Mouse (Mus musculus) brain, adult 2 months (tissue): ENCODE results near the gene Hyal6.

Experiments
- DNase-seq: peaks from one replicate; pipeline ENCODE4 v3.0.0; 2011; ENCODE audit warnings: low read depth, low spot score

The Hyal6 gene

GRCm38 (mm10) chr6:24732945-24733344, at the start of gene Hyal6:
Hyal6 (plus strand) TSS chr6:24733245.
- no peak for DNase-seq

- DNase-seq = peak; percentile 40
Measured at GRCm38 (mm10) chr6:24687871-24688270, 45.2 kb upstream of the Hyal6 start.

GRCm38 (mm10) chr6:24694455-24695410, 38.3 kb upstream of the Hyal6 start:
- DNase-seq = no peak

GRCm38 (mm10) chr6:24696117-24696516, 36.9 kb upstream of the Hyal6 start:
- DNase-seq = no peak

- no peak for DNase-seq
Measured at GRCm38 (mm10) chr6:24697216-24697615, 35.8 kb upstream of the Hyal6 start.

- DNase-seq = no peak
Measured at GRCm38 (mm10) chr6:24707090-24707489, 26.0 kb upstream of the Hyal6 start.

GRCm38 (mm10) chr6:24707499-24707898, 25.5 kb upstream of the Hyal6 start:
- no peak for DNase-seq

- peak; percentile 71 for DNase-seq
Measured at GRCm38 (mm10) chr6:24721317-24722099, 11.5 kb upstream of the Hyal6 start.

- DNase-seq = no peak
Measured at GRCm38 (mm10) chr6:24728130-24728529, 4.9 kb upstream of the Hyal6 start.

- no peak for DNase-seq
Measured at GRCm38 (mm10) chr6:24734565-24734964, 1.5 kb downstream of the Hyal6 start.

- no peak for DNase-seq
Measured at GRCm38 (mm10) chr6:24748029-24748428, 15.0 kb downstream of the Hyal6 start, which contains the start of gene Hyal4. Hyal4 (plus strand) TSS chr6:24748329.

- no peak for DNase-seq
Measured at GRCm38 (mm10) chr6:24759281-24759680, 26.2 kb downstream of the Hyal6 start.

- no peak for DNase-seq
Measured at GRCm38 (mm10) chr6:24766261-24766660, 33.2 kb downstream of the Hyal6 start.

GRCm38 (mm10) chr6:24779182-24779581, 46.1 kb downstream of the Hyal6 start:
- no peak for DNase-seq

GRCm38 (mm10) chr6:24790888-24791287, 57.8 kb downstream of the Hyal6 start, which contains the start of gene Spam1:
Spam1 (plus strand) TSS chr6:24791188.
- DNase-seq = no peak
